Mouse (Mus musculus) embryonic facial prominence, embryonic 11.5 days (tissue): ENCODE results near the gene Chn2. TPM values are rescaled to one million over a fixed set of nuclear protein-coding genes. Genes with fewer than 3 reads are reported as not detected.

Source experiments
- ATAC-seq: fragments of 200-750 bp; cut with Nextera tagmentation; replicated peaks from 2 replicates; pipeline ENCODE4 v1.8.0; 2017; ENCODE audit warnings: low read depth; ENCODE audit not compliant: insufficient number of reproducible peaks, low FRiP score, low TSS enrichment
- DNase-seq: peaks from one replicate; pipeline ENCODE4 v3.0.0-alpha.2; 2015; ENCODE audit warnings: low spot score
- H3K27ac ChIP-seq: fragments of 300-500 bp; sonication (generic); replicated peaks from 2 replicates; pipeline ENCODE4 v1.5.1; 2014; ENCODE audit warnings: mild to moderate bottlenecking, low read depth, low read length, control low read depth
- H3K27me3 ChIP-seq: fragments of 300-500 bp; sonication (generic); 2 replicates; pipeline ENCODE4 v1.6.1; 2014; ENCODE audit warnings: mild to moderate bottlenecking, low read length, moderate library complexity, mixed read lengths; ENCODE audit not compliant: control insufficient read depth, insufficient read depth
- H3K36me3 ChIP-seq: fragments of 300-500 bp; sonication (generic); replicated peaks from 2 replicates; pipeline ENCODE4 v1.6.1; 2014; ENCODE audit warnings: low read depth, mild to moderate bottlenecking, low read length, moderate library complexity, mixed read lengths; ENCODE audit not compliant: control insufficient read depth, insufficient read depth
- H3K4me1 ChIP-seq: fragments of 300-500 bp; sonication (generic); 2 replicates; pipeline ENCODE4 v1.6.1; 2014; ENCODE audit warnings: low read length, mixed read lengths; ENCODE audit not compliant: control insufficient read depth, insufficient read depth
- H3K4me2 ChIP-seq: fragments of 300-500 bp; sonication (generic); 2 replicates; pipeline ENCODE4 v1.6.1; 2014; ENCODE audit warnings: low read depth, mild to moderate bottlenecking, control low read depth, low read length, moderate library complexity
- H3K4me3 ChIP-seq: fragments of 300-500 bp; sonication (generic); 2 replicates; pipeline ENCODE4 v1.5.1; 2014; ENCODE audit warnings: low read depth, low read length, control low read depth
- H3K9ac ChIP-seq: fragments of 300-500 bp; sonication (generic); replicated peaks from 2 replicates; pipeline ENCODE4 v1.6.1; 2014; ENCODE audit warnings: mild to moderate bottlenecking, control low read depth, low read length
- H3K9me3 ChIP-seq: fragments of 300-500 bp; sonication (generic); replicated peaks from 2 replicates; pipeline ENCODE4 v1.6.1; 2016; ENCODE audit warnings: mild to moderate bottlenecking, low read length, inconsistent platforms, mixed read lengths; ENCODE audit not compliant: control insufficient read depth
- WGBS: fragments of 180-500 bp; shearing (Covaris S2); extraction: QIAGEN DNeasy Blood & Tissue Kit; methylation state at CpG from one replicate; pipeline ENCODE4 v1.1.7; 2014; 5-methylcytosine and 5-hydroxymethylcytosine counted together
- polyA plus RNA-seq: library from polyadenylated mRNA; unstranded; fragments of >200 nt; fragmentation: Nextera tagmentation; extraction: Ambion mirVana; gene quantifications from 2 replicates; pipeline ENCODE4 v1.2.1, GENCODE M21; 2014

Gene Chn2
- polyA plus RNA-seq, 1 experiment from 2014 or later: 14.0 TPM

DNA sequence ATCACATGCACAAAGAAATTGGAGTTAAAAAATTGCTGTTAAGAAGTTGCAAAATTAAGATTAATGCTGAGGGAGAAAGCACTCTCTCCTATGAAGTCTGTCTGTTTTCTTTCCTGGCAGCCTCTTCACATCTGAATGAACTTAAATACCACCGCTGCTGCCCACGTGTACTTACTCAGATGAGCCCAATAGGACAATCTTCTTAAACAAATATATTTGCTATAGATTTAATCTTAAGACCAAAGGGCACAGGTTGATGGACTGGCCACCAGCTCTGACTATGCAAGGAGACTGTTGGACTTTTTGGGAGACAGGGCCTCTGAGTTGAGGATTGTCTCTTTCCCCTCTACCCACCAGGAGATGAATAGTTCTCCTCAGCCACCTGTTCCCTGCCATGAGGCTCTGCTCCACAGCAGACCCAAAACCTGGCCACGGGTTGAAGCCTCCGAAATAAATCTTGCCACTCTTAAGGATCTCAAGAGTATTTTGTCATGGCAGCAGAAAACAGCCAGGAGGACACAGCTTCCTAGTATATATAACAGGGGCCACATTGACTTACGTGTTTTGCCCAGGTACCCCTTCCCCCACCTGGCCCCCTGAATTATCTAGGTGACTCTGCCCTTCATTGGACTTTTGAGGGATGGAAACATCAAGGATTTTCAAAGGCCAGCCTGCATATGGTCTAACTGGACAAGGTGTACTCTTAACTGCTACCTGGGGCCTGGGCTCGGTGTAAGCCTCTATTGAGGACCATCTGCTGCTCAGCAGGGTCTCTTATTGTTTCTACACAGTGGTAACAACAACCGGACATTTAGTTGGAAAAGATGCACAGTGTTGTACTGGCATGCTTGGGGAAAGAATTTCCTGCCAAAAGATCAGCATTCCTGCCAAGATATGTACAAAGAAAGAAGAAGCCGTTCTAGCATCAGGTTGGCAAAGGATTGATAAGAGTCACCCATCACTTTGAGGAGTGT is 6.7 kb downstream of the Chn2 start:
- WGBS: 86% methylated on average over 8 of the region's 8 CpGs
- H3K9ac ChIP-seq: no peak overlapping the region
- no peak for DNase-seq
- H3K36me3 ChIP-seq: no peaks in the 10 kb centered on the region
- H3K4me2 ChIP-seq: no peak overlapping the region
- H3K4me1 ChIP-seq: no peaks in the 10 kb centered on the region
- no peaks in the 10 kb centered on the region for H3K27me3 ChIP-seq
- no peak overlapping the region for H3K4me3 ChIP-seq
- H3K9me3 ChIP-seq: no peaks in the 10 kb centered on the region
- no peak overlapping the region for H3K27ac ChIP-seq
- ATAC-seq: no peak

DNA sequence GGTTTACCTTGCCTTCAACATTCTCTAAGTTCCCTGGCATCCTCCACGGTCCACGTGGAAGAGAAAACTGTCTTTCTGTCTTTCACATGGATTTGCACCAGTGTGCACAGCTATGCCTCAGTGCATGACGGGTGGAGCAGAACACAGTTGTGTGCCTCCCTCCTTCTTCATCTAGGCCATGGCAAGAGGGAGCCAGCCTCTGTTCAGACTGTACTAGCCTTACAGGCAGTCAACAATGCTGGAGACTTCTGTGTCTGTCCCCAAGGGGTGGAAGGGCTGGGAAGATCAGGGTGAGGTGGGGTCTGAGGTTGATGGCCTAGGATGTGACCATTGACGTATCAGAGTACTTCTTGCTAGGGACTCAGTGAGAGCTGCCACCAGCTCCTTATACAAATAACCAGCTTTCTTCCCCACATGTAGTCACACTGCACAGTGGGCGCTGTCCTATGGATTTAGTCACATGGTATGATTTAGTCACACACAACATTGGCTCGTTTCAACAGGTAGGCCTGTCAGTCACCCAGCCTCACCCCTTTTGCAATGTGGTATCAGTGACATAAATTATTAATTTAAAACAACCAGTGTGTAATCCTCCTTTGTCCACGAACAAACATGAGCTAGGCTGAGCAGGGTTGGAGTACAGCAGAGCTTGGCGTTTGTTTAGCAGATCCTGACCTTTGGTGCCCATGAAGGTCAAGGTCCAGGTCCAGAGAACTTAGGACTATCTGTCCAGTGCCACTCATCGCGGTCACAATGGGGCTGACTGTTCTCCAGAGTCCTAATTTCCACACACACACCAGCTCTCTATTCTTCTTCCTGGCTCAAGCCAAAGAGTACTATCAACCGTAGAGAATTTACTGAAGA is 7.8 kb downstream of the Chn2 start:
- ATAC-seq (no peak), DNase-seq (no peak)
- no peak overlapping the region for H3K4me2 ChIP-seq

DNA sequence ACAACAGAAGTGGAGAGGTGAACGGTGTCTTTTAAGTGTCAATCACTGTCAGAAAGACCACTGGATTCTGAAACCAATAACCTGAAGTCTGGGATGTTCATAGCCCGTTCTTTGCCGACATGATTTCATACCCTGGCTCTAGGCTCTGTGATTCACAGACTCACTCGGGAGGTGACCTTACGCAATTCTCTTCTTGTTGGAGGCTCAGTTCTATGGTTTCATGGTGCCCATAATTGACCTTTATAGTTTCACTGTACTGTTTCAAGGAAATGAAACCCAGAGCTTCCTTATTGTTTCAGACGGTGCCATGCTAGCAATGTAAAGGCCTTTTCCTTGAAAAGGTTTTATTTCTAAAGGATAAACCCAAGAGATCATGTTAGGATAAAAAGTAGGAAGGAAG is 9.4 kb downstream of the Chn2 start:
- no peak for DNase-seq
- Histone ChIP-seq H3K9ac (no peak overlapping the region), H3K9me3 (no peaks in the 10 kb centered on the region), H3K27me3 (no peaks in the 10 kb centered on the region), H3K4me3 (no peak overlapping the region), H3K4me1 (no peaks in the 10 kb centered on the region), H3K36me3 (no peaks in the 10 kb centered on the region), H3K27ac (no peak overlapping the region), H3K4me2 (no peak overlapping the region)
- no peak for ATAC-seq
- WGBS: 81% methylated on average over 6 of the region's 6 CpGs

More for the DNA sequence above, 7.8 kb downstream of the Chn2 start:
- Histone ChIP-seq H3K4me3 (no peak overlapping the region), H3K4me1 (no peaks in the 10 kb centered on the region), H3K27me3 (no peaks in the 10 kb centered on the region), H3K27ac (no peak overlapping the region), H3K36me3 (no peaks in the 10 kb centered on the region), H3K9me3 (no peaks in the 10 kb centered on the region), H3K9ac (no peak overlapping the region)
- WGBS: 81% methylated on average over 11 of the region's 11 CpGs

DNA sequence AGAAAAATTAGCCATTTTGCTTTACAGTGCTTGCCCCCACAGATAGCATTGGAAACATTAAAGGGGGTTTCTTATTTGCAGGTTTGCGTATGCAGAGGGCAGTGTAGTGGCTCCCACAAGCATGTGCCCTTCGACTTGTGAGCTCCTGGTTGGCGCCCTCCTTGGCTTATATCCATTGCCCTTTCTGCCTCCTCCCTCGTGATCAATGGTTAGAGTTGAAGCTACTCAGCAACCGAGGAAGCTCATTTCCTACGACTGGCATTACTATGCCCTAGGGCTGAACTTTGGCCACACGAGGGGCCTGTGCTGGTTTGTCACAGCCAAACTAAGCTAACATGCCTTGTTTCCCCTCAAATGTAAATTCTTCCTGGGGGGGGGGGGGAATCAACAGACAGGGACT is 11.8 kb downstream of the Chn2 start:
- ATAC-seq: no peak
- WGBS: 43% methylated on average over 7 of the region's 7 CpGs

DNA sequence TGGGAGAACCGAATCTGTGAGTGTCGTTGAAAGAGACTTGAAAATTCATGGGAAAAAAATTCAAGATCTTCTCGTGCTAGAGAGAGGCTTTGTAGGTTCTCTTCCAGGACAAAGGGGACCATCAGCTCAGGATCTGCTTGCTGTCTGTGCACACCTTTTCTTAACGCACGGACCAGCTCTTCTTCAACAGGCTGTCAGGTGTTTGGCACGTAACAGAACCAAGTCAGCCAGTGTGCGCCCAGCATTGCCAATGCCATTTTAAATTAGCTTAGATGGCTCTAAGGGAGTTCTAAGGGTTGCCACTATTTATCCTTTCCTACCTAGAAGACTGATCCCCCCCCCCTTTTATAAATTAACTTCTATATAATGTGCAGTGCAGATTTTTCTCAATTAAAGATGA is 12.8 kb downstream of the Chn2 start:
- no peak overlapping the region for H3K4me3 ChIP-seq
- 91% methylated on average over 7 of the region's 7 CpGs for WGBS

More for the DNA sequence above, 11.8 kb downstream of the Chn2 start:
- Histone ChIP-seq H3K9ac (no peak overlapping the region), H3K4me1 (no peaks in the 10 kb centered on the region), H3K27me3 (no peaks in the 10 kb centered on the region), H3K36me3 (no peaks in the 10 kb centered on the region), H3K27ac (no peak overlapping the region), H3K4me2 (no peak overlapping the region), H3K9me3 (no peaks in the 10 kb centered on the region), H3K4me3 (no peak overlapping the region)
- no peak for DNase-seq

DNA sequence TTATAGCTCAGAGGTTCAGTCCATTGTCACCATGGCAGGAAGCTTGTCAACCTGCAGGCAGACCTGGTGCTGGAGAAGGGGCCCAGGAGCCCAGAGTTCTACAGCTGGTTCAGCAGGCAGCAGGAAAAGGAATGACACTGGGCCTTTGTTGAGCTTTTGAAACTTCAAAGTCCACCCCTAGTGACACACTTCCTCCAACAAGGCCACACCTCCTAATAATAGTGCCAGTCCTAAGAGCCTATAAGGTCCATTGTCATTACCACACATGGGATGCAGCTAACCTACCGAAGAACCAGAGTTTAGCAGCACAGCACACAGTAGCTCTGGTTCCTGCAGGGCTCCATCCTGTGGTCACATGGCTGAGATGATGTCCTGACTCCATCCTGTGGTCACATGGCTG is 13.3 kb downstream of the Chn2 start:
- no peaks in the 10 kb centered on the region for H3K27me3 ChIP-seq
- no peak for ATAC-seq

More for the DNA sequence above, 12.8 kb downstream of the Chn2 start:
- Histone ChIP-seq H3K27ac (no peak overlapping the region), H3K9ac (no peak overlapping the region), H3K27me3 (no peaks in the 10 kb centered on the region), H3K4me2 (no peak overlapping the region), H3K4me1 (no peaks in the 10 kb centered on the region), H3K9me3 (no peaks in the 10 kb centered on the region), H3K36me3 (no peaks in the 10 kb centered on the region)
- no peak for ATAC-seq
- DNase-seq: no peak

DNA sequence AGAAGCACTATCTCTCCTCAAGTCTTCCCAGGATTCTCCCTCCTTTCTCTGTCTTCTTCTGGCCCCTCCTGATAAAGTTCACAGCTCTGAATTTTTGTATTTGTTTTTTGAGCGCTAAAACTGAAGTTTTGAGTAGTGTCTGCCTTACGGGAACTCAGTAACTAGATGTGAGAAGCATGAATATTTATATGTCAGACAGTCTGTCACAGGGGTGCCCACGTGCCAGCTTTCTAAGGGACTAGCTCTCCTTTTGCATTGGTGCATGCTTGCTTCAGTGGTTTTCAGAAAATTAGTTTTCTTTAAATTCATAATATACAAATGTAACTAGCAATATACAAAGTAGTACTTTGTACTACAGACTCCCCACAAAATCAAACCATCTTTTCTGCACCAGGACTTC is 14.0 kb downstream of the Chn2 start:
- no peaks in the 10 kb centered on the region for H3K27me3 ChIP-seq
- H3K9me3 ChIP-seq: no peaks in the 10 kb centered on the region
- H3K36me3 ChIP-seq: no peaks in the 10 kb centered on the region
- H3K4me3 ChIP-seq: no peak overlapping the region
- no peak overlapping the region for H3K27ac ChIP-seq
- ATAC-seq: no peak
- no peaks in the 10 kb centered on the region for H3K4me1 ChIP-seq
- H3K9ac ChIP-seq: no peak overlapping the region
- 87% methylated on average over 3 of the region's 3 CpGs for WGBS
- DNase-seq: no peak
- no peak overlapping the region for H3K4me2 ChIP-seq

More for the DNA sequence above, 13.3 kb downstream of the Chn2 start:
- Histone ChIP-seq H3K9me3 (no peaks in the 10 kb centered on the region), H3K27ac (no peak overlapping the region), H3K9ac (no peak overlapping the region), H3K4me2 (no peak overlapping the region), H3K4me1 (no peaks in the 10 kb centered on the region), H3K4me3 (no peak overlapping the region), H3K36me3 (no peaks in the 10 kb centered on the region)
- DNase-seq: no peak
- WGBS: 62% methylated on average over 1 of the region's 1 CpGs

DNA sequence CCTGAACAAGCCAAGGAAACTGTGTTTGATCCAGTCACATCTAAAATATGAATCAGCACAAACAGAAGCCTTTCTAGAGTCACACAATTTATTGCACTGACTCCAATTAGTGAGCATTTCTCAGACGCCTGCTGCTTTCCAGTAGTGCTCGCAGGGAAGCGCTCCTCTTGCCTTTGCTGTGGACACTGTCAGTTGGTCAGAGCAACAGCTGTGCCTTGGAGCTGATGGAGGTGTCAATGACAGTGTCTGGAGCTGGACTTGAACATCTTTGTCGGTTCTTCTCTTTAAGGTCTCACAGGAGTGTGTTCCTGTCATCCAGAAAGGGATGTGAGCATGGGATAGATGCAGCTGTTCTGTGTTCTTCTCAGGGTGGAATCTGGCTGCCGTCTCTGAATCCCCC is 16.0 kb downstream of the Chn2 start:
- H3K36me3 ChIP-seq: no peaks in the 10 kb centered on the region
- H3K4me1 ChIP-seq: no peaks in the 10 kb centered on the region
- no peak overlapping the region for H3K27ac ChIP-seq
- WGBS: 81% methylated on average over 5 of the region's 5 CpGs
- ATAC-seq (no peak), DNase-seq (no peak)
- H3K4me2 ChIP-seq: no peak overlapping the region
- no peaks in the 10 kb centered on the region for H3K9me3 ChIP-seq
- no peak overlapping the region for H3K4me3 ChIP-seq
- H3K27me3 ChIP-seq: no peaks in the 10 kb centered on the region
- no peak overlapping the region for H3K9ac ChIP-seq
